Mouse (Mus musculus): ENCODE measurements at regions not wholly inside any gene's neighbourhood (a gene's known extent, or its start where the extent isn't known, plus 50 kb on each side); places are given as distances from the start of the nearest gene placed in this dataset.
A peak's percentile ranks its signal among the peaks of the same experiment; 100 is the strongest.

DNA sequence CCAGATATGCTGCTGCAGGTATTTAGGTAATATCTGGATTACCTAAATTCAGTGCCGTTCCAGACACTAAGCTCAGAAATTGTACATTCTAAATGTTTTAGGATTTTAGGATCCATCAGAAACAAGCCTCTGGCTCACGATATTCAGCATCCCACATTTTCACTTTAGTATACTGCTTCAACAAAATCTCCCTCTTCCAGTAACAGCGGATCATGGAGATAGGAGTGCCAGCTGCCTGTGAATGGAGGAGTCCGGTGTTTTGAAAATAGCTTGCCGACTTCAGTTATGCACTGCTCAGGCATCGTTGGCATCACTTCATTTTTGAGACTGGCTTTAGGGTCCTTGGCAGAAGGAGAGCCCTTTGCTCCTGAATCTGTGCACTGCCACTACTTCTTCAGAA, 2199.5 kb downstream of the 9330182O14Rik start:
- Histone ChIP-seq H3K4me3 (ENCODE audit: low read depth, low read length) (no peak overlapping the region), H3K27me3 (ENCODE audit: control insufficient read depth, insufficient read depth, low read length) (no peaks in the 10 kb centered on the region), H3K27ac (ENCODE audit: low read depth, low read length) (no peak overlapping the region), H3K9ac (ENCODE audit: low read depth, low read length) (no peak overlapping the region), H3K4me2 (replicated peaks; ENCODE audit: low read depth, low read length) (no peak overlapping the region), H3K4me1 (replicated peaks; ENCODE audit: control insufficient read depth, insufficient read depth, low read length) (no peaks in the 10 kb centered on the region), H3K9me3 (ENCODE audit: control insufficient read depth, low read length) (no peaks in the 10 kb centered on the region), H3K36me3 (ENCODE audit: control insufficient read depth, insufficient read depth, low read length) (no peaks in the 10 kb centered on the region)
- 93% methylated on average over 6 of the region's 6 CpGs for WGBS
- no peak for ATAC-seq (ENCODE audit: low FRiP score)
- DNase-seq (ENCODE audit: low spot score) = no peak

DNA sequence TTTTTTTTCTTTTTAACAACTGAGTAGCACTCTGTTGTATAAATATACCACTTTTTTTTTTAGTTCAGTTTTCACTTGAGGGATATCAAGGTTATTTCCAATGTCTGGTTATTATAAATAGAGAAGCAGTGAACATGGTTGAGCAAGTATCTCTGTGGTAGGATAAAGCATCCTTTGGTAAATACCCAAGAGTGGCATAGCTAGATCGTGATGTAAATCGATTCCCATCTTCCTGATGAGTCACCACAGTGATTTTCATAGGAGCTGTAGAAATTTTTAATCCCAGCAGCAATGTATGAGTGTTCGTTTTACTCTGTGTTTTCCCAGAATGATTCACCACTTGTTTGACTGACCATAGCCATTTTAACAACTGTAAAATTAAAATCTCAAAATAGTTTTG, 2212.0 kb downstream of the 9330182O14Rik start:
- Histone ChIP-seq H3K27ac (ENCODE audit: low read depth, low read length) (no peak overlapping the region), H3K9me3 (ENCODE audit: control insufficient read depth, low read length) (no peaks in the 10 kb centered on the region)
- 94% methylated on average over 3 of the region's 3 CpGs for WGBS

DNA sequence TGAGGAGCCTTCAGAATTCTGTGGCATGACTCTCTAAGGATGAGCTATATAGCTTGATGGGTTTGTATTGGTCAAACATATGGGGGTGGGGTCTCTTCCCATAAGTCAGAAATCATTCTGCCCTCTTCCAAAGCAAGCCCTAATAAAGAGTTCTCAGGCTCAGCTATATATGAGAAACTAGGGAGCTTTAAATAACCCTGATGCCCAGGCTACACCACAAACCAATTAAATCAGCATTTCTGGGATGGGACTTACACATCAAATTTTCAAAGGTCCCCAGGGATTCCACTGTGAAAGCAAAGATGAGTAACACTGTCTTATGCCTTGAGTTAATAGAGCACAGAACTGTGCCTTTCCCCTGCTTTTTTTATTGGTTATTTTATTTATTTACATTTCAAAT, 2227.7 kb downstream of the 9330182O14Rik start:
- Histone ChIP-seq H3K27ac (ENCODE audit: low read depth, low read length) (no peak overlapping the region), H3K4me2 (replicated peaks; ENCODE audit: low read depth, low read length) (no peak overlapping the region), H3K9ac (ENCODE audit: low read depth, low read length) (no peak overlapping the region), H3K9me3 (ENCODE audit: control insufficient read depth, low read length) (no peaks in the 10 kb centered on the region), H3K27me3 (ENCODE audit: control insufficient read depth, insufficient read depth, low read length) (no peaks in the 10 kb centered on the region), H3K36me3 (ENCODE audit: control insufficient read depth, insufficient read depth, low read length) (no peaks in the 10 kb centered on the region), H3K4me3 (ENCODE audit: low read depth, low read length) (no peak overlapping the region), H3K4me1 (replicated peaks; ENCODE audit: control insufficient read depth, insufficient read depth, low read length) (no peaks in the 10 kb centered on the region)
- DNase-seq (ENCODE audit: low spot score) (no peak), ATAC-seq (ENCODE audit: low FRiP score) (no peak)

More for the DNA sequence above, 2212.0 kb downstream of the 9330182O14Rik start:
- Histone ChIP-seq H3K4me1 (replicated peaks; ENCODE audit: control insufficient read depth, insufficient read depth, low read length) (no peaks in the 10 kb centered on the region), H3K27me3 (ENCODE audit: control insufficient read depth, insufficient read depth, low read length) (no peaks in the 10 kb centered on the region), H3K4me3 (ENCODE audit: low read depth, low read length) (no peak overlapping the region), H3K4me2 (replicated peaks; ENCODE audit: low read depth, low read length) (no peak overlapping the region), H3K36me3 (ENCODE audit: control insufficient read depth, insufficient read depth, low read length) (no peaks in the 10 kb centered on the region), H3K9ac (ENCODE audit: low read depth, low read length) (no peak overlapping the region)
- DNase-seq (ENCODE audit: low spot score) (no peak), ATAC-seq (ENCODE audit: low FRiP score) (no peak)

DNA sequence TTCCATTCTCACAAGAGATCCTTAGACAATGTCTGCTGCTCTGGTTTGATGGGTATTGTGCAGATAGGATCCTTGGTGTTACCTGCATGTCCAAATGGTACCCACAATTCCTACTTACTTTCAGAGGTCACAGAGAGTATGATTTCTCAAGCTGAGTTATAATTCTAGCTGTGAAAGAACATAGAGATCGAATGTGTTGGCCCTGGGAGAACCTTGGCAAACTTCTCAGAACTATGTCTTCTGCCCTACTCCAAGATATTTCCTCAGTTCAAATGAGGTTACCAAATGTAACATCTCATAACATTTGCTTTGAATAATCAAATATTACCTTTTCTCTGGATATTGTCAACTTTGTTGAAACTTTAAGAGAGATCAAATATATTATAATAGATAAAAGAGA, 2230.8 kb downstream of the 9330182O14Rik start:
- Histone ChIP-seq H3K27ac (ENCODE audit: low read depth, low read length) (no peak overlapping the region), H3K9ac (ENCODE audit: low read depth, low read length) (no peak overlapping the region), H3K36me3 (ENCODE audit: control insufficient read depth, insufficient read depth, low read length) (no peaks in the 10 kb centered on the region), H3K4me2 (replicated peaks; ENCODE audit: low read depth, low read length) (no peak overlapping the region), H3K9me3 (ENCODE audit: control insufficient read depth, low read length) (no peaks in the 10 kb centered on the region), H3K4me1 (replicated peaks; ENCODE audit: control insufficient read depth, insufficient read depth, low read length) (no peaks in the 10 kb centered on the region), H3K27me3 (ENCODE audit: control insufficient read depth, insufficient read depth, low read length) (no peaks in the 10 kb centered on the region), H3K4me3 (ENCODE audit: low read depth, low read length) (no peak overlapping the region)
- no peak for DNase-seq (ENCODE audit: low spot score)
- WGBS = 100% methylated on average over 1 of the region's 1 CpGs
- ATAC-seq (ENCODE audit: low FRiP score) = no peak

DNA sequence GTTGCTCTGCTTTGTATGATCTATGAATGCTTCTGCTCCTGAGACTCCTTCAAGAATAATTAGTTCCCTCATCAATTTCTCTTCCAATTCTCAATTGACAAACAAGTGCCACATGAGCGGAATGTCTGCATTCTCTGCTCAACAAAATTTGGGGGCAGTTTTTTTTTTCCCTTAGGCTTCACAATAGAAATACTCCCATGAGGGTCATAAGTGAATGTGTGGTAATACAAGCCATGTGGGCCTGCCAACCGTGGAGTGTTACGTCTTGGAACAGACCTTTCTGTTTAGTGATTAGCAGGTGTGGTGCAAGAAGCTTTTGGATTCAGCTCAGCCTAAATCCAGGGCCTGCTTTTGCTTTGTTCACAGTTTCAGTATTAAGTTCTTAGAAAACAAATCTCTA, 2232.6 kb downstream of the 9330182O14Rik start:
- H3K4me1 ChIP-seq (replicated peaks; ENCODE audit: control insufficient read depth, insufficient read depth, low read length) = no peaks in the 10 kb centered on the region
- no peaks in the 10 kb centered on the region for H3K9me3 ChIP-seq (ENCODE audit: control insufficient read depth, low read length)
- 55% methylated on average over 3 of the region's 3 CpGs for WGBS
- DNase-seq (ENCODE audit: low spot score) (no peak), ATAC-seq (ENCODE audit: low FRiP score) (no peak)
- no peak overlapping the region for H3K4me3 ChIP-seq (ENCODE audit: low read depth, low read length)
- H3K4me2 ChIP-seq (replicated peaks; ENCODE audit: low read depth, low read length) = no peak overlapping the region
- H3K27me3 ChIP-seq (ENCODE audit: control insufficient read depth, insufficient read depth, low read length) = no peaks in the 10 kb centered on the region
- H3K36me3 ChIP-seq (ENCODE audit: control insufficient read depth, insufficient read depth, low read length) = no peaks in the 10 kb centered on the region
- no peak overlapping the region for H3K9ac ChIP-seq (ENCODE audit: low read depth, low read length)
- no peak overlapping the region for H3K27ac ChIP-seq (ENCODE audit: low read depth, low read length)

DNA sequence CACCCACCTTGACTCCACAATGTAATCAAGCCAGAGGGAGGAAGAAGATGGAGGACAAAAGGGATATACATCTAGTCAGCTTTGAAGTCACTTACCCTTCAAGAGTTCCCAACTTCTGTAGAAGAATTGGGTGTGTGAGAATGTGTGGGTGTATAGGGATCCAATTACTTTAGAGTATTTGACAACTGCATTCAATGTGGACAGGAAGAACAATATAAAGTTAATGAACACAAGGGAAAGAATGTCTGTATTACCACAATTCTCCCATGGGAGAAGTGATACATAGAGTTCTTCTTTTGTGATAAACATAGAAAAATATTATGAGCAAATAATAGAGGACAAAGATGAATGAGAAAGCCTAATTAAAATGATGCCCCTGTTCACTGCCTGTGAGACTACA, 2235.4 kb downstream of the 9330182O14Rik start:
- no peaks in the 10 kb centered on the region for H3K27me3 ChIP-seq (ENCODE audit: control insufficient read depth, insufficient read depth, low read length)

DNA sequence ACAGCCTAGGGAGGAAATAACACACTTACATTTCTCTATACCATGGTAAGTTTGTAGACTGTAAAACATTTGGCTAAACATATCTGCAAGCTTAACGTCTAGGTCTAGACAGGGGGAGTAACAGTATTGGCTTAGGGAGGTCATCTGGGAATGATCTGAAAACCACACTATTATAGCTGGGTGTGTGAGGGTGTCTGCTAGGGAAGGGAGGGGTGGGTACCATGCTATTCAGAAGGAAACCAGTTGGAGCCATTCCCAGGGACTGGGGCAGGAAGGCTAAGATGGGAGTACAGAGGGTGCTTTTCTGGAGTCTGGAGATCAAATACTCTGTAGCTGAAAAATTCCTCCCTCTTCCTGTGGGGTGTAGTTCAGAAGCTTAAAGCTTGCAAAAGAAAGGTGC, 2235.9 kb downstream of the 9330182O14Rik start:
- 77% methylated on average over 1 of the region's 1 CpGs for WGBS
- ATAC-seq (ENCODE audit: low FRiP score) = no peak

More for the DNA sequence above, 2235.4 kb downstream of the 9330182O14Rik start:
- Histone ChIP-seq H3K27ac (ENCODE audit: low read depth, low read length) (no peak overlapping the region), H3K36me3 (ENCODE audit: control insufficient read depth, insufficient read depth, low read length) (no peaks in the 10 kb centered on the region), H3K9ac (ENCODE audit: low read depth, low read length) (no peak overlapping the region), H3K4me1 (replicated peaks; ENCODE audit: control insufficient read depth, insufficient read depth, low read length) (no peaks in the 10 kb centered on the region), H3K4me3 (ENCODE audit: low read depth, low read length) (no peak overlapping the region), H3K9me3 (ENCODE audit: control insufficient read depth, low read length) (no peaks in the 10 kb centered on the region), H3K4me2 (replicated peaks; ENCODE audit: low read depth, low read length) (no peak overlapping the region)
- DNase-seq (ENCODE audit: low spot score) (no peak), ATAC-seq (ENCODE audit: low FRiP score) (no peak)

DNA sequence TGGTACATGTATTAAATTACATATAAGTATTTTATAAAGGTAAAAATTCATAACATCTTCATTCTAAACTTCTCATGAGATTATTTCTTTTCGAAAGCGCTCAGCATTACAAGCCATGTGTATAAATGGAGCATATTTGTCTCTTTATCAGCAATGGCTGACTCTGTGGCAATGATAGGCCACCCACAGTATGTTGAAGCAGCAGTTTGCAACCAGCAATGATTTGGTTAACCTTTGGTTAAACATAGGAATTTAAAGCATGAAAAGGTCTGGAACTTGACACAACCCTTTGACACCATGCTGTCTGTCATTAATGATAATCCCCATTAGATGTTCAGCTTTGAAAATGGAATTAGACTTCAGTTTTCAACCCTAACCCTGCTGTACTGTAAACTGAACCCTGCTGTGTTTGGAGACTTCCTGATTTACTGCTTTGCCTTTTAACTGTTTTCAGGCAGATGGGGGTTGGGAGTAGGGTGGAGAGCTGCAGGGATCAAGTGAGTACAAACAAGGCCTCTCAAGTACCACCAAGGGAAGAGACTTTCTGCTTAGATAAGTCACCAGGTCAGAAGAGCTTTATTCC, 2238.6 kb downstream of the 9330182O14Rik start:
- 89% methylated on average over 2 of the region's 2 CpGs for WGBS
- Histone ChIP-seq H3K4me2 (replicated peaks; ENCODE audit: low read depth, low read length) (no peak overlapping the region), H3K9me3 (ENCODE audit: control insufficient read depth, low read length) (no peaks in the 10 kb centered on the region), H3K9ac (ENCODE audit: low read depth, low read length) (no peak overlapping the region), H3K4me3 (ENCODE audit: low read depth, low read length) (no peak overlapping the region), H3K27ac (ENCODE audit: low read depth, low read length) (no peak overlapping the region), H3K4me1 (replicated peaks; ENCODE audit: control insufficient read depth, insufficient read depth, low read length) (no peaks in the 10 kb centered on the region), H3K36me3 (ENCODE audit: control insufficient read depth, insufficient read depth, low read length) (no peaks in the 10 kb centered on the region), H3K27me3 (ENCODE audit: control insufficient read depth, insufficient read depth, low read length) (no peaks in the 10 kb centered on the region)
- ATAC-seq (ENCODE audit: low FRiP score) (no peak), DNase-seq (ENCODE audit: low spot score) (peak; percentile 10)

More for the DNA sequence above, 2235.9 kb downstream of the 9330182O14Rik start:
- no peaks in the 10 kb centered on the region for H3K36me3 ChIP-seq (ENCODE audit: control insufficient read depth, insufficient read depth, low read length)
- no peak overlapping the region for H3K27ac ChIP-seq (ENCODE audit: low read depth, low read length)
- H3K4me1 ChIP-seq (replicated peaks; ENCODE audit: control insufficient read depth, insufficient read depth, low read length) = no peaks in the 10 kb centered on the region
- no peaks in the 10 kb centered on the region for H3K27me3 ChIP-seq (ENCODE audit: control insufficient read depth, insufficient read depth, low read length)
- H3K9me3 ChIP-seq (ENCODE audit: control insufficient read depth, low read length) = no peaks in the 10 kb centered on the region
- no peak overlapping the region for H3K4me2 ChIP-seq (replicated peaks; ENCODE audit: low read depth, low read length)
- no peak for DNase-seq (ENCODE audit: low spot score)
- H3K4me3 ChIP-seq (ENCODE audit: low read depth, low read length) = no peak overlapping the region
- no peak overlapping the region for H3K9ac ChIP-seq (ENCODE audit: low read depth, low read length)
